Mouse (Mus musculus) gastrocnemius, postnatal 14 days (tissue): ENCODE measurements around the gene Map2k7. TPM values are rescaled to one million over a fixed set of nuclear protein-coding genes. Genes with fewer than 3 reads are reported as not detected.

Experiments
- total RNA-seq, 2 experiments: library from RNA; stranded (reverse); gene quantifications; 2 replicates each; pipeline ENCODE4 v1.2.3; 2021

Map2k7 gene
- total RNA-seq, 2 experiments from 2014 or later, result 60.5 to 74.6 TPM

Other genes with a start within 250 kb of the Map2k7 start
- 1 to 10 TPM; 1.2 to 2.8 TPM for gene Cd209f, start 132.9 kb upstream of the Map2k7 start, total RNA-seq
- gene Cd209g, start 104.6 kb upstream of the Map2k7 start, total RNA-seq, result under 1 TPM in 1 of 2 experiments, not detected in 1; 0.45 TPM
- gene Evi5l, start 72.2 kb upstream of the Map2k7 start, total RNA-seq, result 10 to 100 TPM; 11.1 to 12.4 TPM
- under 1 TPM; 0.07 to 0.12 TPM for gene Prr36, start 21.3 kb upstream of the Map2k7 start, total RNA-seq
- gene Lrrc8e, start 11.9 kb upstream of the Map2k7 start, total RNA-seq, result under 1 TPM in 1 of 2 experiments, not detected in 1; 0.04 TPM
- under 1 TPM in 1 of 2 experiments, not detected in 1; 0.18 TPM for gene Gm49320, start 125 bp downstream of the Map2k7 start, total RNA-seq
- 1 to 10 TPM; 1.8 to 3.4 TPM for gene Tgfbr3l, start 9.5 kb downstream of the Map2k7 start, total RNA-seq
- 10 to 100 TPM; 10.1 to 12.2 TPM for gene Snapc2, start 14.3 kb downstream of the Map2k7 start, total RNA-seq
- gene Ctxn1, start 20.5 kb downstream of the Map2k7 start, total RNA-seq, result 1 to 10 TPM; 1.4 to 2.5 TPM
- gene Timm44, start 37.2 kb downstream of the Map2k7 start, total RNA-seq, result 10 to 100 TPM; 67.8 to 82.1 TPM
- 1 to 10 TPM; 8.7 to 9.4 TPM for gene Ccl25, start 86.5 kb downstream of the Map2k7 start, total RNA-seq
- gene Elavl1, start 86.7 kb downstream of the Map2k7 start, total RNA-seq, result 10 to 100 TPM; 42.6 to 47.7 TPM